Mouse (Mus musculus) lung, postnatal 0 days (tissue): ENCODE results near the gene Gm21972. TPM values are rescaled to one million over a fixed set of nuclear protein-coding genes. Genes with fewer than 3 reads are reported as not detected.
A peak's percentile ranks its signal among the peaks of the same experiment; 100 is the strongest.

Source experiments
- ATAC-seq: fragments of 200-750 bp; cut with Nextera tagmentation; 2 replicates; pipeline ENCODE4 v1.8.0; 2017; ENCODE audit warnings: moderate library complexity
- DNase-seq: peaks from one replicate; pipeline ENCODE4 v3.0.0-alpha.2; 2016; ENCODE audit warnings: low spot score
- H3K27ac ChIP-seq: fragments of 300-500 bp; sonication (generic); 2 replicates; pipeline ENCODE4 v1.5.1; 2014; ENCODE audit warnings: antibody characterized with exemption, mild to moderate bottlenecking, low read length, mixed read lengths
- H3K27me3 ChIP-seq: fragments of 300-500 bp; sonication (generic); replicated peaks from 2 replicates; pipeline ENCODE4 v1.6.1; 2014; ENCODE audit warnings: low read length, mixed read lengths; ENCODE audit not compliant: insufficient read depth
- H3K36me3 ChIP-seq: fragments of 300-500 bp; sonication (generic); 2 replicates; pipeline ENCODE4 v1.6.1; 2014; ENCODE audit warnings: low read length, mixed read lengths; ENCODE audit not compliant: insufficient read depth
- H3K4me1 ChIP-seq: fragments of 300-500 bp; sonication (generic); 2 replicates; pipeline ENCODE4 v1.6.1; 2014; ENCODE audit warnings: antibody characterized with exemption, low read depth, low read length, mixed read lengths; ENCODE audit not compliant: insufficient read depth
- H3K4me2 ChIP-seq: fragments of 300-500 bp; sonication (generic); replicated peaks from 2 replicates; pipeline ENCODE4 v1.6.1; 2014; ENCODE audit warnings: low read depth, mild to moderate bottlenecking, low read length, moderate library complexity, mixed read lengths
- H3K4me3 ChIP-seq: fragments of 300-500 bp; sonication (generic); 2 replicates; pipeline ENCODE4 v1.5.1; 2014; ENCODE audit warnings: low read depth, low read length
- H3K9ac ChIP-seq: fragments of 300-500 bp; sonication (generic); replicated peaks from 2 replicates; pipeline ENCODE4 v1.6.1; 2014; ENCODE audit warnings: low read depth, mild to moderate bottlenecking
- H3K9me3 ChIP-seq: fragments of 300-500 bp; sonication (generic); 2 replicates; pipeline ENCODE4 v1.6.1; 2016; ENCODE audit warnings: low read length, mixed read lengths
- CTCF ChIP-seq: IDR thresholded peaks from 2 replicates; pipeline ENCODE4 v1.5.1; 2016; ENCODE audit warnings: antibody characterized with exemption, mild to moderate bottlenecking
- EP300 ChIP-seq: IDR thresholded peaks from 2 replicates; pipeline ENCODE4 v1.6.1; 2016; ENCODE audit warnings: antibody characterized with exemption, mild to moderate bottlenecking, control low read depth
- WGBS: fragments of 180-500 bp; shearing (Covaris S2); extraction: QIAGEN DNeasy Blood & Tissue Kit; methylation state at CpG from one replicate; pipeline ENCODE4 v1.1.7; 2014; 5-methylcytosine and 5-hydroxymethylcytosine counted together
- polyA plus RNA-seq: library from polyadenylated mRNA; unstranded; fragments of >200 nt; fragmentation: Nextera tagmentation; extraction: Ambion mirVana; gene quantifications from 2 replicates; pipeline ENCODE4 v1.2.1, GENCODE M21; 2015

Gene Gm21972
- polyA plus RNA-seq, 1 experiment from 2014 or later: 0.16 TPM

GRCm38 (mm10) chr1:86178462-86179253 is 45.2 kb downstream of the Gm21972 start:
- Histone ChIP-seq H3K9ac (no peak overlapping the region), H3K4me2 (no peak overlapping the region), H3K4me1 (no peaks in the 10 kb centered on the region), H3K36me3 (no peaks in the 10 kb centered on the region), H3K27ac (no peak overlapping the region), H3K27me3 (no peaks in the 10 kb centered on the region), H3K9me3 (no peaks in the 10 kb centered on the region), H3K4me3 (no peak overlapping the region)
- peak; percentile 85 for ATAC-seq
- WGBS: 44% methylated on average over 7 of the region's 7 CpGs
- TF ChIP-seq CTCF: peak; percentile 100
- TF ChIP-seq EP300: no peak
- DNase-seq: peak; percentile 93

DNA sequence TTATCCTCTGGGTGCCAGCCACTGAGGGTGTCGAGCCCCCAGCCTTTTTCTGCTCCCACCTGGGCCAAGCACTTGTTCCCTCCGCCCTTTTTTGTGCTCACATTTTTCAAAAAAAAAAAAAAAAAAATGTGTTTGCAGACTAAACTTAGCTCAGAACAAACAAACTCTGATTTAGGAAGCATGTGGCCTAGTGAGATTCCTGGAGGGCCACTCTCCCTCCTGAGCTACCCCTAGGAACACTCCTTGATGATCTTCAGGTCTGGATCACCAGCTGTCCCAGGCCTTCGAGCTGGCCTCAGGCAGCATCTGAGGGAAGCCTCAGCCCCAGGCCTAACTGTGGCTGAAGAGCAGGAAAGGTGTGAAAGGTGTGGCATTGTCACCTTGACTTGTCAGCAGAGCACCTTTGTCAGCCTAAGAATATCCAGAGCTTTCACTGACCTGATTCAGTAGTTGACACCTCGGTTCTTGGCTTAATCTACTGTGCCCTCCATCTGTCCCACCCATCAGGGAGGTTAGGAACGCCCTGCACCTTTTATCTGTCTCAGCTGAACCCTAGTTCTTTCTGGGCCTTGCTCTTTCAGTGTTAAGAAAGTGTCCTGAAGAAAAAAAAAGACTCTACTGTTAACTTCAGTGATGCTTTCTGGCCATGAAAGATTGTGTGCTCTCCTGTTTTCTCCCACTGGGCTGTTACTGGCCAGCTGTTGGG is 48.7 kb downstream of the Gm21972 start:
- ATAC-seq: peak; percentile 53
- Histone ChIP-seq H3K4me1 (no peaks in the 10 kb centered on the region), H3K27ac (no peak overlapping the region; the same call in 1 of the 2 replicates), H3K4me3 (no peak overlapping the region), H3K36me3 (no peaks in the 10 kb centered on the region), H3K9me3 (no peaks in the 10 kb centered on the region), H3K27me3 (no peaks in the 10 kb centered on the region), H3K4me2 (no peak overlapping the region), H3K9ac (no peak overlapping the region)
- TF ChIP-seq CTCF: no peak
- TF ChIP-seq EP300: no peak
- 47% methylated on average over 5 of the region's 5 CpGs for WGBS
- DNase-seq: peak; percentile 62

DNA sequence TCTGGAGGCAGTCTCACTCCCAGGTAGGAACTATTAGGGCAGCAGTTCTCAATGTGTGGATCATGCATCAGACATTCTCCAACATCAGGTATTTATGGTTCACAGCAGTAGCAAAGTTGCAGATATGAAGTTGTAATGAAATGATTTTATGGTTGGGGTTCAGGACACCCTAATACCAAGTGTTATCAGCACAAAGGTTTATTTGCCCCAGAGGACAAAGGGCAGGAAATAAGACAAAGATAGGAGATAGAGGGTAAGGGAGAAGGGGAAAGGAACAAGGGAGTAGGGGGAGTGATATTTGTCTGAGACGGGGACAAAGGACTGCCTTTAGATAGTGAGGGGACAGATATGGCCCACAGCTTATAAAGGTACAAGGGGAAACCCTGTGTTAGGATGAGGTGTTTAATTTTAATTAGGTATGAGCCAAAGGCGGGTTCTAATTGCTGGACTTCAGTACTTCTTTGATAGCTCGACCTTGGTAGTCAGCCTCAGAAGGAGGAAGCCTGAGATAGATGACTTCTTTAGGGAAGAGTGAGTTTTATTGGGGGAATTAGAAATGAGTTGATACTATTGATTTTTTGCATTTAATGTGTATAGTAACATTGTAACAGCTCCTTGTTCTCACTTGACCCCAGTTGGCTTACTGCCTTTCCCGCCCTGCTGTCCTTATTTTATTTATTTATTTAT is 50.3 kb downstream of the Gm21972 start:
- Histone ChIP-seq H3K27ac (no peak overlapping the region), H3K4me1 (no peaks in the 10 kb centered on the region), H3K4me3 (no peak overlapping the region), H3K27me3 (no peaks in the 10 kb centered on the region), H3K36me3 (no peaks in the 10 kb centered on the region), H3K4me2 (no peak overlapping the region), H3K9me3 (no peaks in the 10 kb centered on the region), H3K9ac (no peak overlapping the region)
- ATAC-seq (no peak), DNase-seq (no peak)
- WGBS: 82% methylated on average over 4 of the region's 4 CpGs
- TF ChIP-seq CTCF: no peak
- no peak for TF ChIP-seq EP300

GRCm38 (mm10) chr1:86186762-86187161 is 53.3 kb downstream of the Gm21972 start:
- H3K4me3 ChIP-seq: no peak overlapping the region
- no peaks in the 10 kb centered on the region for H3K9me3 ChIP-seq
- 80% methylated on average over 7 of the region's 7 CpGs for WGBS
- ATAC-seq: no peak
- no peaks in the 10 kb centered on the region for H3K36me3 ChIP-seq
- no peak overlapping the region for H3K9ac ChIP-seq
- TF ChIP-seq CTCF (no peak), EP300 (no peak)
- no peak for DNase-seq
- no peaks in the 10 kb centered on the region for H3K4me1 ChIP-seq
- no peaks in the 10 kb centered on the region for H3K27me3 ChIP-seq
- H3K4me2 ChIP-seq: no peak overlapping the region
- no peak overlapping the region for H3K27ac ChIP-seq

DNA sequence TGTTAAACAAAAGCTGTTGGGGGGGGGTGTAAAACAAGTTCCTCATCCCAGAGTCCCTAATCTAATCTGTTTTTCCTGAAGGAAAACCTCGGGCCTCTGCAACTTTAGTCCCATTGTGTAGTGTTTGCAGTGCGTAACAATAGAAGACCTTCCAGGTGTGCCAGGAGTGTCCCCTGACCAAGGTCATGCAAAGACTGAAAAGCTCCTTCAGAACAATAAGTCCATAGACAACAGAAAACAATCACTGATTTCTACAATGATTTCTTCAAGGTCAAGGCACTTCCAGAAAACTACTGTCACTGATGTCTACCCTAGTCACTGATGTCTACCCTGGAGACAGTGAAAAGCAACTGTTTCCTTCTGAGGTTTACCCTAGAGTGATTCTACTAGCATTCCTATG is 54.4 kb downstream of the Gm21972 start:
- Histone ChIP-seq H3K36me3 (no peaks in the 10 kb centered on the region), H3K9ac (no peak overlapping the region), H3K4me1 (no peaks in the 10 kb centered on the region), H3K4me3 (no peak overlapping the region), H3K27me3 (no peaks in the 10 kb centered on the region), H3K9me3 (no peaks in the 10 kb centered on the region), H3K27ac (no peak overlapping the region), H3K4me2 (no peak overlapping the region)
- DNase-seq (no peak), ATAC-seq (no peak)
- WGBS: 57% methylated on average over 2 of the region's 2 CpGs
- TF ChIP-seq EP300 (no peak), CTCF (no peak)

DNA sequence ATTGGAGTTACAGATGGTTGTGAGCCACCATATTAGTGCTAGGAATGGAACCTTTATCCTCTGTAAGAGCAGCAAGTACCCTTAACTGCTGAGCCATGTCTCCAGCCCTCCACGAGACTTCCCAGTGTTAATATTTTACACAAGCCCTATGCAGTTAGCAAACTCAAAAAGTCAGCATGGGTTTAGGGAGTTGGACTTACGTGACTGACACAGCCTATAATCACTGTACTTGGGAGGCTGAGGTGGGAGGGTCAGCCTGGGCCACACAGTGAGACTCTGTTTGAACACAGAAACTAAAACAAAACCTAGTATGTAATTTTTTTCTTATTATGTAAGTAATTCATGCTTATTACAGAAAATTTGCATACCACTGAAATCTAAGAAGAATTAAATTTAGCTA is 54.8 kb downstream of the Gm21972 start:
- Histone ChIP-seq H3K4me2 (no peak overlapping the region), H3K36me3 (no peaks in the 10 kb centered on the region), H3K27ac (no peak overlapping the region), H3K4me1 (no peaks in the 10 kb centered on the region), H3K27me3 (no peaks in the 10 kb centered on the region), H3K9me3 (no peaks in the 10 kb centered on the region), H3K9ac (no peak overlapping the region), H3K4me3 (no peak overlapping the region)
- DNase-seq (no peak), ATAC-seq (no peak)
- WGBS: 79% methylated on average over 2 of the region's 2 CpGs
- TF ChIP-seq EP300: no peak
- no peak for TF ChIP-seq CTCF
